Mouse (Mus musculus): ENCODE data around the gene Olfr93. TPM values are rescaled to one million over a fixed set of nuclear protein-coding genes. Genes with fewer than 3 reads are reported as not detected.

The Olfr93 gene
- polyA plus RNA-seq, 1 experiment from 2014 or later, result not detected

DNA sequence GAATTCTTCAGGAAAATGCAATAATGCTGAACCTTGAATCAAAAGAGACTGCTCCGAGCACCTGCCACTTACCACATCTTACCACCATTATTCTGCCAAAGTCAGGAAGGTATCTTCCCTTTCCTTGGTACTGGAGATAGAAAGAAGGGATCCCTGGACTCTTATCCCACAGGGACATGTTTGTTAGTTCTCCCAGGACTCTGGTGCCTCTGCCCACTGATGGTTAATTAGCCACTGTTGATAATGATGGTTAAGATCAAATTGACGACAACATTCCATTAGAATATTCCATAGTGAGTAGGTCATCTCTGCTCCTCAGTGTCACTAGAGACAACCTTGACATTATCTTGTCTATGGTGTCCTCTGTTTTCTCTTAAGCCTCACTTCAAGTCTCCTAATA is 41.3 kb downstream of the Olfr93 start, which contains the start of gene Olfr92:
Gene Olfr92 (minus strand): TSS at position 101 of the 400 bp plus-strand sequence.
- POLR2A ChIA-PET, result no interaction called here
- in situ Hi-C loops (cut with MboI; ENCODE audit: low pct_unique_long_range_greater_than_20kb), result no loop called here
- ATAC-seq (no peak), DNase-seq (ENCODE audit: low read depth, low spot score) (no peak)
- CTCF ChIA-PET, result no interaction called here
- TF ChIP-seq CTCF (IDR thresholded peaks at IDR 0.05), result no peak
- H3K27me3 ChIP-seq, result peaks cover 5% of the 10 kb centered on the region

DNA sequence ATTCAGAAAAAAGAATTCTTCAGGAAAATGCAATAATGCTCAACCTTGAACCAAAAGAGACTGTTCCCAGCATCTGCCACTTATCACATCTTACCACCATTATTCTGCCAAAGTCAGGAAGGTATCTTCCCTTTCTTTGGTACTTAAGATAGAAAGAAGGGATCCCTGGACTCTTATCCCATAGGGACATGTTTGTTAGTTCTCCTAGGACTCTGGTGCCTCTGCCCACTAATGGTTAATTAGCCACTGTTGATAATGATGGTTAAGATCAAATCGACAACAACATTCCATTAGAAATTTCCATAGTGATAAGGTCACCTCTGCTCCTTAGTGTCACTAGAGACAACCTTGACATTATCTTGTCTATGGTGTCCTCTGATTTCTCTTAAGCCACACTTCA is 63.1 kb downstream of the Olfr93 start, which contains the start of gene Olfr91:
Gene Olfr91 (minus strand): TSS at position 101 of the 400 bp plus-strand sequence.
- CTCF ChIA-PET, result no interaction called here
- no peak for ATAC-seq
- TF ChIP-seq CTCF (IDR thresholded peaks at IDR 0.05), result no peak

GRCm38 (mm10) chr17:37093289-37093688 is 68.0 kb downstream of the Olfr93 start:
- in situ Hi-C loops (cut with MboI; ENCODE audit: low pct_unique_long_range_greater_than_20kb), result no loop called here
- ChIA-PET CTCF (no interaction called here), POLR2A (interaction anchor here (0.7 kb wide), 1 partner anchor 10 kb away, joined by 4 read pairs; no protein-coding TSS in a partner anchor)
- peaks cover 25% of the 10 kb centered on the region for H3K27me3 ChIP-seq
- ATAC-seq (no peak), DNase-seq (ENCODE audit: low read depth, low spot score) (no peak)
- TF ChIP-seq CTCF (IDR thresholded peaks at IDR 0.05), result no peak

More for the DNA sequence above, 63.1 kb downstream of the Olfr93 start, which contains the start of gene Olfr91:
- no peaks in the 10 kb centered on the region for H3K27me3 ChIP-seq
- POLR2A ChIA-PET, result no interaction called here
- no peak for DNase-seq (ENCODE audit: low read depth, low spot score)
- in situ Hi-C loops (cut with MboI; ENCODE audit: low pct_unique_long_range_greater_than_20kb), result no loop called here

DNA sequence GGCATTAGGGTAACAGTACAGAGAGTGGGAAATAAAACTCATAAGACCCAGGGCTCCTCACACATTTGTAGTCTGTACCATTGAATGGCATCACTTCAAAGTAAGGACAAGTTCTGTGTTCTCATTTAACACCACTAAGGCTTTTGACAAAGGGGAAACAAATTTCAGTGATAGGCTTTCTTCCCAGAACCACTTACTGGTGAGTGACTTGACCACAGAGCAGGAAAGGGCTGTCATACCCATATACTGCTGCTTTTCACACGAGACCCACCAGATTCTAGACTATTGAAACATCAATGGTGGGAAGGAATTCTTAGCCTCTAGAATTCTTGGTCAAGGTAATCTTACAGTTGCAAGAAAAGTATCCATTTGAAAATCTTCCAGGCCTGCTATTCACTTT is 69.1 kb downstream of the Olfr93 start:
- DNase-seq (ENCODE audit: low read depth, low spot score) (no peak), ATAC-seq (no peak)
- H3K27me3 ChIP-seq, result peaks cover 28% of the 10 kb centered on the region
- POLR2A ChIA-PET, result no interaction called here
- CTCF ChIA-PET, result interaction anchor here (1.1 kb wide), 1 partner anchor 9 kb away, joined by 4 read pairs; no protein-coding TSS in a partner anchor
- TF ChIP-seq CTCF (IDR thresholded peaks at IDR 0.05), result no peak
- in situ Hi-C loops (cut with MboI; ENCODE audit: low pct_unique_long_range_greater_than_20kb), result no loop called here

Other genes with a start within 250 kb of the Olfr93 start
- gene Rnf39, start 218.6 kb downstream of the Olfr93 start, polyA plus RNA-seq (2021), result 0.45 TPM
- gene Ppp1r11, start 209.8 kb downstream of the Olfr93 start, polyA plus RNA-seq (2021), result 56.1 TPM
- gene Znrd1, start 202.9 kb downstream of the Olfr93 start, polyA plus RNA-seq (2021), result 42.1 TPM
- 10.3 TPM for gene Znrd1as, start 202.9 kb downstream of the Olfr93 start, polyA plus RNA-seq (2021)
- gene 2410137M14Rik, start 180.3 kb downstream of the Olfr93 start, polyA plus RNA-seq (2021), result not detected
- 0.28 TPM for gene H2-M5, start 172.0 kb downstream of the Olfr93 start, polyA plus RNA-seq (2021)
- gene Zfp57, start 160.3 kb downstream of the Olfr93 start, polyA plus RNA-seq (2021), result 36.3 TPM
- gene Mog, start 138.1 kb downstream of the Olfr93 start, polyA plus RNA-seq (2021), result 0.10 TPM
- 44.4 TPM for gene Gabbr1, start 115.5 kb downstream of the Olfr93 start, polyA plus RNA-seq (2021)
- not detected for gene Olfr90, start 73.0 kb downstream of the Olfr93 start, polyA plus RNA-seq (2021)
- not detected for gene Olfr91, start 63.2 kb downstream of the Olfr93 start, polyA plus RNA-seq (2021)
- not detected for gene Olfr92, start 41.4 kb downstream of the Olfr93 start, polyA plus RNA-seq (2021)
- 0.06 TPM for gene Ubd, start 32.4 kb upstream of the Olfr93 start, polyA plus RNA-seq (2021)
- gene Olfr94, start 39.5 kb upstream of the Olfr93 start, polyA plus RNA-seq (2021), result not detected
- gene Olfr95, start 51.6 kb upstream of the Olfr93 start, polyA plus RNA-seq (2021), result not detected
- not detected for gene Olfr96, start 58.7 kb upstream of the Olfr93 start, polyA plus RNA-seq (2021)
- gene Olfr97, start 75.8 kb upstream of the Olfr93 start, polyA plus RNA-seq (2021), result not detected
- not detected for gene Olfr98, start 102.3 kb upstream of the Olfr93 start, polyA plus RNA-seq (2021)
- gene H2-M3, start 108.7 kb upstream of the Olfr93 start, polyA plus RNA-seq (2021), result 6.0 TPM
- gene Olfr99, start 122.0 kb upstream of the Olfr93 start, polyA plus RNA-seq (2021), result 0.05 TPM
- not detected for gene Olfr101, start 142.8 kb upstream of the Olfr93 start, polyA plus RNA-seq (2021)
- not detected for gene Olfr102, start 155.6 kb upstream of the Olfr93 start, polyA plus RNA-seq (2021)
- gene Olfr103, start 178.2 kb upstream of the Olfr93 start, polyA plus RNA-seq (2021), result not detected
- gene Olfr104-ps, start 198.1 kb upstream of the Olfr93 start, polyA plus RNA-seq (2021), result not detected
- not detected for gene Olfr105-ps, start 217.5 kb upstream of the Olfr93 start, polyA plus RNA-seq (2021)
- not detected for gene Olfr106-ps, start 228.9 kb upstream of the Olfr93 start, polyA plus RNA-seq (2021)
- gene Olfr107, start 237.7 kb upstream of the Olfr93 start, polyA plus RNA-seq (2021), result 0.01 TPM